Mouse (Mus musculus) heart, postnatal 0 days (tissue): ENCODE measurements at regions not wholly inside any gene's neighbourhood (a gene's known extent, or its start where the extent isn't known, plus 50 kb on each side); places are given as distances from the start of the nearest gene placed in this dataset.

ENCODE experiments used
- CTCF ChIP-seq: IDR thresholded peaks from 2 replicates; pipeline ENCODE4 v1.5.1; 2016; ENCODE audit warnings: antibody characterized with exemption, control low read depth, low read depth
- EP300 ChIP-seq: IDR thresholded peaks from 2 replicates; pipeline ENCODE4 v1.6.1; 2016; ENCODE audit warnings: antibody characterized with exemption, low read depth

DNA sequence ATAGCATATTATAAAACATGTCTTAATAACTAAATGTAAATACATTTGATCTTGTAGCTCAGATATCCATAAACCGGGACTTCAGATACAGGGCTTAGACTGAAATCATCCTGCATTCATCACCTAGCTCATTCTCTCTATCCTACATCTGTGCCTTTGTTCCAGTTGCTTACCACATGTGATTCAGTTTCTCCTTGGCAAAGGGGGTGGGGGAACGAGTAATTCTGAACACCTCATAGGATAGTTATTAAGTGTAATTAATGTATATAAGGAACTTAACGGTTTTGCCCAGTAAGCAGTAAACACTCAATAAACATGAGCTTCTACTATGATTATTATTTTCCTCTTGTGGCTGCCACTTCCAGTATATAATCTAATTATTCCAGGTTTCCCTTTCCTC is 873.9 kb upstream of the Lcorl start:
- no peak for TF ChIP-seq CTCF
- TF ChIP-seq EP300, result no peak
